Mouse (Mus musculus): Measurements from ENCODE around the gene Fbxo3. TPM values are rescaled to one million over a fixed set of nuclear protein-coding genes. Genes with fewer than 3 reads are reported as not detected.
"Not testable (repeated sequence)": the region's sequence is repeated elsewhere in the genome, so short reads cannot be mapped to it uniquely, and the experiment has no call there.

The Fbxo3 gene
- polyA plus RNA-seq, 1 experiment from 2014 or later: 61.1 TPM

DNA sequence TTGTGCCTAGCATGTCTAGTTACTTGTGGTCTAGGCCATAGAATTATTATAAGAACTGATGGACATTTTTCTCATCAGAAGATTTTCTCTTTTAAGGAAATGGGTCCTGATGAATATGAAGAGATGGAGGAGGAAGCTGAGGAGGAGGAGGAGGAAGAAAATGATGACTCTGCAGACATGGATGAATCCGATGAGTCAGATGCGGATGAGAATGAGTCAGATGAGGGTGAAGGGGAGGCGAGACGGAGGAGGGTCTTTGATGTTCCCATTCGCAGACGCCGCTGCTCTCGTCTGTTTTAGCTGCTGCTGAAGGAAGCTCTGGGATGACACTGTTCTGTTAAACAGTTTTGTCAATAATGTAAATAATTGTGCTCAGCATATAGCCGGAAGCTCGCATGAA is 32.3 kb downstream of the Fbxo3 start:
- Histone ChIP-seq H3K9ac (replicated peaks; ENCODE audit: low read length) (no peak overlapping the region), H3K27me3 (ENCODE audit: insufficient read depth, low read length) (no peaks in the 10 kb centered on the region), H3K27ac (ENCODE audit: low read length) (no peak overlapping the region), H3K9me3 (ENCODE audit: low read length) (no peaks in the 10 kb centered on the region), H3K4me2 (replicated peaks; ENCODE audit: low read depth, low read length) (no peak overlapping the region), H3K4me1 (ENCODE audit: insufficient read depth, low read length) (no peaks in the 10 kb centered on the region), H3K36me3 (ENCODE audit: insufficient read depth, low read length) (peaks cover 24% of the 10 kb centered on the region), H3K4me3 (ENCODE audit: low read length) (no peak overlapping the region)
- ATAC-seq (ENCODE audit: low FRiP score, low TSS enrichment): no peak
- WGBS: 75% methylated on average over 10 of the region's 10 CpGs

GRCm38 (mm10) chr2:104060996-104061395 is 33.5 kb downstream of the Fbxo3 start:
- 95% methylated on average over 6 of the region's 6 CpGs for WGBS
- Histone ChIP-seq H3K4me3 (ENCODE audit: low read length) (no peak overlapping the region), H3K4me2 (replicated peaks; ENCODE audit: low read depth, low read length) (no peak overlapping the region), H3K9ac (replicated peaks; ENCODE audit: low read length) (no peak overlapping the region), H3K9me3 (ENCODE audit: low read length) (no peaks in the 10 kb centered on the region), H3K27me3 (ENCODE audit: insufficient read depth, low read length) (no peaks in the 10 kb centered on the region), H3K36me3 (ENCODE audit: insufficient read depth, low read length) (peaks cover 19% of the 10 kb centered on the region), H3K4me1 (ENCODE audit: insufficient read depth, low read length) (no peaks in the 10 kb centered on the region), H3K27ac (ENCODE audit: low read length) (no peak overlapping the region)
- ATAC-seq (ENCODE audit: low FRiP score, low TSS enrichment): no peak

DNA sequence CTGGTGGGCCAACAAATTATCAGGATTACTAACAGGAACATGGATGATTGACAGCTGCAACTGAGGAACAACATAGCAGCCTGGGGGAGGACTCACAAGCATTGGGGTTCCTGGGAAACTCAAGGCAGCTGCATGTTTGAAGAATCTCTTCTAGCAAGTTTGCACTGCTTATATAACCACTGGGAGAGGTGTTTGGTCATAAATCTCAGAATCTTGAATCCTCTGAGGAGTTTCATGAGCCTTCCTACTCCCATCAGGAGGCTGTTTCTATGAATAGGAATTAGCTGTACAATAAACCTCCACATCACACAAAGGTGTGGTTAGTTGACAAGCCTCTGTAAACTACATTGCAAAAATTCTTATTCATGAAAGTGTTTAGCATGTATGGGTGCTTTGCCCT is 35.1 kb downstream of the Fbxo3 start:
- Histone ChIP-seq H3K4me2 (replicated peaks; ENCODE audit: low read depth, low read length) (no peak overlapping the region), H3K9me3 (ENCODE audit: low read length) (no peaks in the 10 kb centered on the region), H3K36me3 (ENCODE audit: insufficient read depth, low read length) (peaks cover 19% of the 10 kb centered on the region), H3K4me3 (ENCODE audit: low read length) (no peak overlapping the region), H3K27me3 (ENCODE audit: insufficient read depth, low read length) (no peaks in the 10 kb centered on the region), H3K9ac (replicated peaks; ENCODE audit: low read length) (no peak overlapping the region), H3K4me1 (ENCODE audit: insufficient read depth, low read length) (no peaks in the 10 kb centered on the region), H3K27ac (ENCODE audit: low read length) (no peak overlapping the region)
- no peak for ATAC-seq (ENCODE audit: low FRiP score, low TSS enrichment)

DNA sequence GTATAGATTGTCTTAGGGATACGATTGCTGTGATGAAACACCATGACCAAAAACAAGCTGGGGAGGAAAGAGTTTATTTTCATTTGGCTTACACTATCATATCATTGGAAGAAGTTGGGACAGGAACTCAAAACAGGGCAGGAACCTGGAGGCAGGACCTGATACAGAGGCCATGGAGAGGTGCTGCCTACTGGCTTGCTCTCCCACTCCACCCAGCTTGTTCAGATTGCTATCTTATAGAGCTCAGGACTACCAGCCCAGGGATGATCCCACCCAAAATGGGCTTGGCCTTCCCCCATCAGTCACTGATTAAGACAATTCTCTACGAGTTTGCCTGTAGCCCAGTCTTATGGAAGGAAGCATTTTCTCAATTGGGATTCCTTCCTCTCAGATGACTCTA is 36.6 kb downstream of the Fbxo3 start:
- Histone ChIP-seq H3K4me1 (ENCODE audit: insufficient read depth, low read length) (no peaks in the 10 kb centered on the region), H3K4me3 (ENCODE audit: low read length) (no peak overlapping the region), H3K27ac (ENCODE audit: low read length) (no peak overlapping the region), H3K9me3 (ENCODE audit: low read length) (no peaks in the 10 kb centered on the region), H3K27me3 (ENCODE audit: insufficient read depth, low read length) (no peaks in the 10 kb centered on the region), H3K36me3 (ENCODE audit: insufficient read depth, low read length) (peaks cover 13% of the 10 kb centered on the region), H3K4me2 (replicated peaks; ENCODE audit: low read depth, low read length) (no peak overlapping the region), H3K9ac (replicated peaks; ENCODE audit: low read length) (no peak overlapping the region)
- no peak for ATAC-seq (ENCODE audit: low FRiP score, low TSS enrichment)
- WGBS: 88% methylated on average over 2 of the region's 2 CpGs

DNA sequence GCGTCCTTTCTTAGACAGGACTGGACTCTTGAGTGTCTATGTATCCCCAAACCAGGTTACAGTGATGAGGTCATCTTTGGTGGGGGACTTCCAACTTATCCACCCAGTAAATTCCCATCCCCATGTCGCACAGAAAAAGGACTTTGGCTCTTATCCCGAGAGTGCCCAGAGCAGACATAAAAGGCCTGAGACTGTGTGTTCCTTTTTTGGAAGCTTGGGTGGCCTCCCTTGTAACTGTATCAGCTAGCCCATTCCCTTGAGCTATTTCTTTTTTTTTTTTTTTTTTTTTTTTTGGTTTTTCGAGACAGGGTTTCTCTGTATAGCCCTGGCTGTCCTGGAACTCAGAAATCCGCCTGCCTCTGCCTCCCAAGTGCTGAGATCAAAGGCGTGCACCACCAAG is 38.0 kb downstream of the Fbxo3 start, which contains the start of gene Gm10912:
Gene Gm10912, plus strand, starts transcription at position 301 of the 400 bp plus-strand sequence.
- 94% methylated on average over 5 of the region's 6 CpGs for WGBS
- not testable (repeated sequence) for H3K27ac ChIP-seq (ENCODE audit: low read length); H3K27me3 ChIP-seq (ENCODE audit: insufficient read depth, low read length)

GRCm38 (mm10) chr2:104068450-104068849 is 40.9 kb downstream of the Fbxo3 start, which contains the start of gene Gm10799:
Gene Gm10799 (minus strand): TSS chr2:104068550.
- H3K9me3 ChIP-seq (ENCODE audit: low read length); H3K9ac ChIP-seq (replicated peaks; ENCODE audit: low read length); ATAC-seq (ENCODE audit: low FRiP score, low TSS enrichment); H3K4me3 ChIP-seq (ENCODE audit: low read length); H3K4me1 ChIP-seq (ENCODE audit: insufficient read depth, low read length); H3K27ac ChIP-seq (ENCODE audit: low read length); H3K4me2 ChIP-seq (replicated peaks; ENCODE audit: low read depth, low read length); H3K36me3 ChIP-seq (ENCODE audit: insufficient read depth, low read length); H3K27me3 ChIP-seq (ENCODE audit: insufficient read depth, low read length): not testable (repeated sequence)
- 84% methylated on average over 7 of the region's 7 CpGs for WGBS

More for the DNA sequence above, 38.0 kb downstream of the Fbxo3 start, which contains the start of gene Gm10912:
- ATAC-seq (ENCODE audit: low FRiP score, low TSS enrichment); H3K4me2 ChIP-seq (replicated peaks; ENCODE audit: low read depth, low read length); H3K36me3 ChIP-seq (ENCODE audit: insufficient read depth, low read length); H3K4me1 ChIP-seq (ENCODE audit: insufficient read depth, low read length); H3K9ac ChIP-seq (replicated peaks; ENCODE audit: low read length); H3K9me3 ChIP-seq (ENCODE audit: low read length); H3K4me3 ChIP-seq (ENCODE audit: low read length): not testable (repeated sequence)

- Histone ChIP-seq H3K36me3 (ENCODE audit: insufficient read depth, low read length) (no peaks in the 10 kb centered on the region), H3K27ac (ENCODE audit: low read length) (peak within 1 kb of the TSS; percentile 53)
- 4% methylated on average over 12 of the region's 13 CpGs for WGBS
Measured at GRCm38 (mm10) chr2:104069704-104070185, 42.2 kb downstream of the Fbxo3 start, which contains the start of gene Cd59b. Gene Cd59b (plus strand): TSS chr2:104069849.

GRCm38 (mm10) chr2:104078285-104078684 is 50.8 kb downstream of the Fbxo3 start:
- not testable (repeated sequence) for H3K4me2 ChIP-seq (replicated peaks; ENCODE audit: low read depth, low read length); H3K9me3 ChIP-seq (ENCODE audit: low read length); H3K27me3 ChIP-seq (ENCODE audit: insufficient read depth, low read length); H3K4me3 ChIP-seq (ENCODE audit: low read length); H3K9ac ChIP-seq (replicated peaks; ENCODE audit: low read length); H3K36me3 ChIP-seq (ENCODE audit: insufficient read depth, low read length); ATAC-seq (ENCODE audit: low FRiP score, low TSS enrichment); H3K27ac ChIP-seq (ENCODE audit: low read length); H3K4me1 ChIP-seq (ENCODE audit: insufficient read depth, low read length)
- WGBS: 72% methylated on average over 5 of the region's 5 CpGs

More at GRCm38 (mm10) chr2:104069704-104070185, 42.2 kb downstream of the Fbxo3 start, which contains the start of gene Cd59b:
- ATAC-seq (ENCODE audit: low FRiP score, low TSS enrichment): peak; percentile 94
- H3K4me3 ChIP-seq (ENCODE audit: low read length): peak within 1 kb of the TSS; percentile 45
- H3K9me3 ChIP-seq (ENCODE audit: low read length): no peaks in the 10 kb centered on the region
- H3K4me1 ChIP-seq (ENCODE audit: insufficient read depth, low read length): 0 out of 2 replicates have a peak, but pooled peaks cover 4% of the 10 kb centered on the region
- peak within 1 kb of the TSS; percentile 56 for H3K4me2 ChIP-seq (replicated peaks; ENCODE audit: low read depth, low read length)
- H3K27me3 ChIP-seq (ENCODE audit: insufficient read depth, low read length): no peaks in the 10 kb centered on the region
- H3K9ac ChIP-seq (replicated peaks; ENCODE audit: low read length): peak within 1 kb of the TSS; percentile 46

- not testable (repeated sequence) for H3K4me2 ChIP-seq (replicated peaks; ENCODE audit: low read depth, low read length); H3K9me3 ChIP-seq (ENCODE audit: low read length); H3K27ac ChIP-seq (ENCODE audit: low read length); H3K27me3 ChIP-seq (ENCODE audit: insufficient read depth, low read length); H3K4me1 ChIP-seq (ENCODE audit: insufficient read depth, low read length); H3K36me3 ChIP-seq (ENCODE audit: insufficient read depth, low read length); H3K9ac ChIP-seq (replicated peaks; ENCODE audit: low read length); H3K4me3 ChIP-seq (ENCODE audit: low read length); ATAC-seq (ENCODE audit: low FRiP score, low TSS enrichment)
- whole genome bisulfite sequencing: no CpG with 5 or more reads among the region's 1 CpGs
Measured at GRCm38 (mm10) chr2:104081436-104082050, 54.0 kb downstream of the Fbxo3 start.

- H3K36me3 ChIP-seq (ENCODE audit: insufficient read depth, low read length): no peaks in the 10 kb centered on the region
- no peak overlapping the region for H3K27ac ChIP-seq (ENCODE audit: low read length)
- ATAC-seq (ENCODE audit: low FRiP score, low TSS enrichment): no peak; the same call in 1 of the 2 replicates
- no peak overlapping the region for H3K4me3 ChIP-seq (ENCODE audit: low read length)
- H3K4me1 ChIP-seq (ENCODE audit: insufficient read depth, low read length): no peaks in the 10 kb centered on the region
- H3K4me2 ChIP-seq (replicated peaks; ENCODE audit: low read depth, low read length): no peak overlapping the region
- no peak overlapping the region for H3K9ac ChIP-seq (replicated peaks; ENCODE audit: low read length)
- H3K27me3 ChIP-seq (ENCODE audit: insufficient read depth, low read length): no peaks in the 10 kb centered on the region
- H3K9me3 ChIP-seq (ENCODE audit: low read length): no peaks in the 10 kb centered on the region
Measured at GRCm38 (mm10) chr2:104082474-104082873, 55.0 kb downstream of the Fbxo3 start.
